15 mouse cellular contexts compared by ENCODE assay signal in genomic region chr3:30658486-30658885, GRCm38 (mm10).
DNase-seq lines count a peak whose midpoint lies in the region.
"Had no signal": no experiment of that assay in that cellular context is flagged by ENCODE, and none has a peak within 500 bp of the region (broad histone marks: within the 10 kb centered on the region; RNA-seq: fewer than 3 reads in every experiment).

No protein-coding gene starts in this region.

- peak; percentile 23 for DNase-seq in testis, postnatal 14 days (ENCODE audit: low spot score)
- no peak for DNase-seq in testis, postnatal 10 days (ENCODE audit: low spot score)
- peak; percentile 81 for DNase-seq in ES-CJ7 (ENCODE audit: low read depth, low spot score)
- peak; percentile 81 for DNase-seq in R1 (ENCODE audit: low read depth, low spot score)
- no peak for DNase-seq in frontal cortex, postnatal 25 days (ENCODE audit: low spot score in 2 of 2)
- no peak for DNase-seq in cerebellum, adult 18-20 months
- DNase-seq in cerebellum, adult 11-12 months, result no peak
- DNase-seq: adrenal gland, adult 8-10 months; adrenal gland, postnatal 25 days; cerebellum, adult 11 months; cerebellum, adult 8-10 months; cerebellum, adult 9-11 months; cerebellum, postnatal 14 days; cerebellum, postnatal 36 days; embryo, embryonic 11 days had no signal

Comparison
In these comparisons a context has a peak if more than half of its experiments do, and no peak if none do; other contexts are left out.
1. DNase-seq: peak in testis, postnatal 14 days (single experiment), ES-CJ7 (single experiment) and R1 (single experiment); none in testis, postnatal 10 days (single experiment), frontal cortex, postnatal 25 days (0 of 2), cerebellum, adult 18-20 months (0 of 2) and cerebellum, adult 11-12 months (single experiment).